Mouse (Mus musculus) limb, embryonic 11.5 days (tissue): ENCODE data around the gene Prima1. TPM values are rescaled to one million over a fixed set of nuclear protein-coding genes. Genes with fewer than 3 reads are reported as not detected.

Source experiments
- ATAC-seq: fragments of 200-750 bp; cut with Nextera tagmentation; 2 replicates; pipeline ENCODE4 v1.8.0; 2017; ENCODE audit warnings: low read depth; ENCODE audit not compliant: insufficient number of reproducible peaks, low FRiP score, low TSS enrichment
- DNase-seq: peaks from one replicate; pipeline ENCODE4 v3.0.0-alpha.2; 2015; ENCODE audit warnings: low spot score
- H3K27ac ChIP-seq: fragments of 300-500 bp; sonication (generic); replicated peaks from 2 replicates; pipeline ENCODE4 v1.5.1; 2014; ENCODE audit warnings: low read depth, mild to moderate bottlenecking, low read length
- H3K27me3 ChIP-seq: fragments of 300-500 bp; sonication (generic); 2 replicates; pipeline ENCODE4 v1.6.1; 2014; ENCODE audit warnings: mild to moderate bottlenecking, low read length, mixed read lengths; ENCODE audit not compliant: control insufficient read depth, insufficient read depth
- H3K36me3 ChIP-seq: fragments of 300-500 bp; sonication (generic); 2 replicates; pipeline ENCODE4 v1.6.1; 2014; ENCODE audit warnings: mild to moderate bottlenecking, low read length, moderate library complexity, mixed read lengths; ENCODE audit not compliant: control insufficient read depth, insufficient read depth
- H3K4me1 ChIP-seq: fragments of 300-500 bp; sonication (generic); 2 replicates; pipeline ENCODE4 v1.6.1; 2014; ENCODE audit warnings: low read length, mixed read lengths; ENCODE audit not compliant: control insufficient read depth, insufficient read depth
- H3K4me2 ChIP-seq: fragments of 300-500 bp; sonication (generic); 2 replicates; pipeline ENCODE4 v1.6.1; 2014; ENCODE audit warnings: low read depth, mild to moderate bottlenecking, moderate library complexity; ENCODE audit not compliant: severe bottlenecking
- H3K4me3 ChIP-seq: fragments of 300-500 bp; sonication (generic); 2 replicates; pipeline ENCODE4 v1.5.1; 2014; ENCODE audit warnings: low read depth, low read length
- H3K9ac ChIP-seq: fragments of 300-500 bp; sonication (generic); 2 replicates; pipeline ENCODE4 v1.6.1; 2014; ENCODE audit warnings: mild to moderate bottlenecking, low read length
- H3K9me3 ChIP-seq: fragments of 300-500 bp; sonication (generic); 2 replicates; pipeline ENCODE4 v1.6.1; 2016; ENCODE audit warnings: low read length; ENCODE audit not compliant: control insufficient read depth
- WGBS: fragments of 180-500 bp; shearing (Covaris S2); extraction: QIAGEN DNeasy Blood & Tissue Kit; methylation state at CpG from one replicate; pipeline ENCODE4 v1.1.7; 2014; 5-methylcytosine and 5-hydroxymethylcytosine counted together
- polyA plus RNA-seq: library from polyadenylated mRNA; unstranded; fragments of >200 nt; fragmentation: Nextera tagmentation; extraction: Ambion mirVana; gene quantifications from 2 replicates; pipeline ENCODE4 v1.2.1, GENCODE M21; 2014

Gene Prima1
- polyA plus RNA-seq, 1 experiment from 2014 or later: 0.16 TPM

DNA sequence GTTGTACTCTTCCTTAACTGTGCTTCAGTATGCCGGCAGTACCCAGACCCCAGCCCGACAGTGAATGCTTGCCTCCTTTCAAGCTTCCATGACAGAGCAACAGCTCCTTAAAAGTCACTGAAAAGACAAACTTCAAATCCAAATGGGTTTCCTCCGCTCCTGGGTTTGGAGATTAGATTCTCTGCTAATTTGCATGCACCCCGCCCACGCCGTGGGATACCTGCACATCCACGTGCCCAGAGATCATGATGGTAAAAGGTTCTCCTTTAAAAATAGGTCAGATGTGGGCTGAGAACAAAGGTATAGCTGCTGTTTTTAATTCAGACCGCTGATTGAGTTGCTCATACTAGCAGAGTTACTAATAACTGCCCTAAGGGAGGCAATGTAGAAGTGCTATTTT lies 82.9 kb downstream of the Prima1 start:
- Histone ChIP-seq H3K4me1 (no peaks in the 10 kb centered on the region), H3K27ac (no peak overlapping the region), H3K36me3 (no peaks in the 10 kb centered on the region), H3K4me2 (no peak overlapping the region), H3K4me3 (no peak overlapping the region), H3K9ac (no peak overlapping the region), H3K9me3 (no peaks in the 10 kb centered on the region), H3K27me3 (no peaks in the 10 kb centered on the region)
- 70% methylated on average over 8 of the region's 8 CpGs for WGBS
- ATAC-seq (no peak), DNase-seq (no peak)

DNA sequence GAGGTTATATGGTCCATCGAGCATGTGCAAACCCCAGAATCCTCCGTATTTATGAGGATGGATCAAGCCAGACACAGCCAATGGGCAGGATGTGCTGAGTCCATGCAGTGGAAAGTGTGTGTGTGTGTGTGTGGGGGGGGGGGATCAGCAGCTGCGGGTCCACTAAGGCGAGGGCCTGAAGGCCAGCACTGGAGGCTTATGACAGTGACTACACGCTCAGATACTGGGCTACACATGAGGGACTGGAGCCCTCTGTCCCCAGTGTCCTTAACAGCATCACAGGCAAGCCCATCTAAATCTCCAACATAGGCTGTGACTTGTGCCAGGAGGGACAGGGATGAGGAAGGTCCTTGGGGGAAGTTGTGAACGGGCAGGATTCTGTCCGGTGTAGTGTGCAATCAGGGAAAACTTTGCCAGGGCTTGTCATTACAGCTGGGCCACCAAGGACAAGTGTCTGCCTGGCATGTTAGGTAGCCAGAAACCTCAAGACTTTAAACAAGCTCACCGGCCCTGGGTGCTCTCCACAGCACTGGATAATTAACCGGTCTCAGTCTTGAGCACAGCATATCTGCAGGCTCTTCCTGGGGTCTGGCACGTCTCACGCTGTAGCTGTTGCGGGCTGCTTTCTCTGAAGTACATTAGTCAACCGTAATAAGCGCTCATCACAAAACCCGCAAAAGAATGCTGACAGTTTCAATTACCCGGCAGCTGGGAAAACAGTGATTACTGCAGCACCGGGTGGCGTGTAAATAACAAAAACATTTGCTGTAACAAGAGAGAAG lies 84.6 kb downstream of the Prima1 start:
- no peak overlapping the region for H3K27ac ChIP-seq
- no peaks in the 10 kb centered on the region for H3K4me1 ChIP-seq
- H3K27me3 ChIP-seq: no peaks in the 10 kb centered on the region
- H3K4me2 ChIP-seq: no peak overlapping the region
- 66% methylated on average over 18 of the region's 18 CpGs for WGBS
- H3K4me3 ChIP-seq: no peak overlapping the region
- DNase-seq (no peak), ATAC-seq (no peak)
- no peaks in the 10 kb centered on the region for H3K36me3 ChIP-seq
- H3K9me3 ChIP-seq: no peaks in the 10 kb centered on the region
- H3K9ac ChIP-seq: no peak overlapping the region

DNA sequence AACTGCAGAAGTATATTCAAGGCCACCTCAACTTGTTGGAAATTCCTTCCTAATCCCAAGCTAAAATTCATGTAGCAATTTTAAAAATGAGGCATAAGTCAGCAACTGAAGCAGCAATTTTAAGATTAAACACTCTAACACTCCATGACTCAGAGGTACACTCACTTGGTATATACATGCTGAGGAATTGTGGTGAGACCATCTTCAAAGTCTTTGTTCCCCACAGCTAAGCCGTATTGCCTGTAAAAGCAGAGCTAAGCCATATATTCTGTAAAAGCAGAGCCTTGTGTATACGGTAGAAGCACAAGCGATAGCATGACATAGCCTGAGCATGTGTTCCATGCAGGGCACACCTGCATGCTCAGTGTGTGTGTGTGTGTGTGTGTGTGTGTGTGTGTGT lies 86.5 kb downstream of the Prima1 start:
- 72% methylated on average over 3 of the region's 3 CpGs for WGBS
- ATAC-seq: no peak
- no peaks in the 10 kb centered on the region for H3K4me1 ChIP-seq
- H3K9me3 ChIP-seq: no peaks in the 10 kb centered on the region
- no peak overlapping the region for H3K27ac ChIP-seq
- H3K36me3 ChIP-seq: no peaks in the 10 kb centered on the region
- no peak for DNase-seq
- H3K4me2 ChIP-seq: no peak overlapping the region
- no peaks in the 10 kb centered on the region for H3K27me3 ChIP-seq
- H3K4me3 ChIP-seq: no peak overlapping the region
- no peak overlapping the region for H3K9ac ChIP-seq

DNA sequence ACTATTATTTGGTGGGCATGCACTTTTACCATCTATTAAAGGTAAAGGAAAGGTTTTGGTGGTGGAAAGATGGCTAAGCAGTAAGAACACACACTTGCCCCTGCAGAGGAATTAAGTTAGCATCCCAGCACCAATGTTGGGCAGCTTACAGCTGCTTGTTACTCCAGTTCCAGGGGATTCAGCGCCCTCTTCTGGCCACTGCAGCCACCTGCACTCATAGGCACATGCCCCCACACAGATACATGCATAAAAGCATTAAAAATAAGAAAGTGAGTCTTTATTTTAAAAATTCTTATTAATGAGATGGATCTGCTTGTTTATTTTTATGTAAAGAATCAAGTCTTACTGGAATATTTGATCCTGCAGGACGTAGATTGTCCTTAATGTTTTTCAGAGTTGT lies 87.0 kb downstream of the Prima1 start:
- no peaks in the 10 kb centered on the region for H3K27me3 ChIP-seq
- no peak for DNase-seq
- WGBS: 80% methylated on average over 2 of the region's 2 CpGs

DNA sequence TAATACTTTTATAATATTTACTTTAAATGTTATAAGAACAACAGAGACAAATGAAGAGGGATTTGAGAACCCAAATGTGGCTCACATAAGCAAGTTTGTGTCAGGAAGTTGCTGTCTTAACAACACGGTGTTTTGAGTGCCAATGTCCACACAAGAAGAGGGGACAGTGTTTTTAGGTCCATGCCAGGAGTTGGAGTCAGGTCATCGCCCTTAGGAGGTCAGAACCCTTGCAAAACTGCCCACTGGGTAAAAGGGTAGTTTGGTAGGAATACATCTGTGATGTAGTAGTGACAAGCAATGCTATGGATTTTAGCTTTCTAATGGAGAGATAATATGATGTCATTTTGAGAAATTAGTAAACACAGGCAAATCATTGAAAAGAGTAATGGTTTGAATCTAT lies 91.7 kb downstream of the Prima1 start:
- no peaks in the 10 kb centered on the region for H3K27me3 ChIP-seq
- no peaks in the 10 kb centered on the region for H3K36me3 ChIP-seq
- H3K9me3 ChIP-seq: no peaks in the 10 kb centered on the region
- H3K27ac ChIP-seq: no peak overlapping the region
- WGBS: 83% methylated on average over 2 of the region's 2 CpGs
- ATAC-seq (no peak), DNase-seq (no peak)
- no peak overlapping the region for H3K9ac ChIP-seq
- H3K4me1 ChIP-seq: no peaks in the 10 kb centered on the region
- H3K4me3 ChIP-seq: no peak overlapping the region
- no peak overlapping the region for H3K4me2 ChIP-seq

More for the DNA sequence above, 87.0 kb downstream of the Prima1 start:
- Histone ChIP-seq H3K4me2 (no peak overlapping the region), H3K36me3 (no peaks in the 10 kb centered on the region), H3K4me3 (no peak overlapping the region), H3K4me1 (no peaks in the 10 kb centered on the region), H3K27ac (no peak overlapping the region), H3K9ac (no peak overlapping the region), H3K9me3 (no peaks in the 10 kb centered on the region)
- ATAC-seq: no peak

Other genes with a start within 250 kb of the Prima1 start
- gene Fam181a, start 68.8 kb upstream of the Prima1 start, polyA plus RNA-seq: not detected in 2 replicates
- gene Asb2, start 113.9 kb upstream of the Prima1 start, polyA plus RNA-seq: 0.87 and 1.4 TPM in 2 replicates
- gene Otub2, start 146.5 kb upstream of the Prima1 start, polyA plus RNA-seq: 11.2 and 11.3 TPM in 2 replicates
- 0.58 and 1.0 TPM in 2 replicates for gene 9330161L09Rik, start 165.7 kb upstream of the Prima1 start, polyA plus RNA-seq
- 102 and 105 TPM in 2 replicates for gene Ddx24, start 183.7 kb upstream of the Prima1 start, polyA plus RNA-seq
- gene Ifi27, start 192.1 kb upstream of the Prima1 start, polyA plus RNA-seq: 0.70 and 1.2 TPM in 2 replicates
- gene Ifi27l2a, start 201.5 kb upstream of the Prima1 start, polyA plus RNA-seq: 0.37 and 0.47 TPM in 2 replicates
- not detected in 2 replicates for gene Ifi27l2b, start 215.1 kb upstream of the Prima1 start, polyA plus RNA-seq